Mouse (Mus musculus) gastrocnemius, postnatal 36 days (tissue): ENCODE measurements around the gene Shcbp1. TPM values are rescaled to one million over a fixed set of nuclear protein-coding genes. Genes with fewer than 3 reads are reported as not detected.
"Not testable (repeated sequence)": the region's sequence is repeated elsewhere in the genome, so short reads cannot be mapped to it uniquely, and the experiment has no call there.

ENCODE experiments used
- DNase-seq, 2 experiments: peaks; one replicate each; pipeline ENCODE4 v3.0.0; 2022
- intact Hi-C: fragments of 180-260 bp; cut with DNase I; formaldehyde crosslinking; loops from one replicate; pipeline ENCODE4 v1.15.1; 2025
- long read RNA-seq, 2 experiments: library from polyadenylated mRNA; stranded (forward); transcript quantifications; one replicate each; pipeline ENCODE4 v2.0.0; 2021
- total RNA-seq, 2 experiments: library from RNA; stranded (reverse); gene quantifications; 2 replicates each; pipeline ENCODE4 v1.2.3; 2021

Shcbp1 gene
- total RNA-seq, result under 1 TPM; 0.32 to 0.59 TPM
- long read RNA-seq, experiment 1, result 0 reads
- long read RNA-seq, experiment 2, result 0 reads

GRCm38 (mm10) chr8:4779254-4780055, at the start of gene Shcbp1:
Gene Shcbp1 (minus strand): TSS chr8:4779567.
- DNase-seq, result peak; percentile 83 to 85
- intact Hi-C loops, result loop anchor here (5.0 to 10.0 kb wide), 2 partner anchors 102 to 165 kb away; partner anchors contain the start of gene Zfp958

GRCm38 (mm10) chr8:4808831-4809230, 29.5 kb upstream of the Shcbp1 start:
- intact Hi-C loops, result no loop called here

GRCm38 (mm10) chr8:4800524-4801122, 21.3 kb upstream of the Shcbp1 start:
- intact Hi-C loops, result no loop called here
- no peak for DNase-seq

More at GRCm38 (mm10) chr8:4808831-4809230, 29.5 kb upstream of the Shcbp1 start:
- DNase-seq, result no peak

- DNase-seq, result no peak
- intact Hi-C loops, result loop anchor here (5.0 to 10.0 kb wide), 2 partner anchors 101 to 163 kb away; partner anchors contain the start of gene Zfp958
These were observed 1.1 kb downstream of the Shcbp1 start for GRCm38 (mm10) chr8:4778266-4778665.

GRCm38 (mm10) chr8:4764751-4765150, 14.6 kb downstream of the Shcbp1 start:
- intact Hi-C loops, result no loop called here
- DNase-seq, result no peak

GRCm38 (mm10) chr8:4753048-4753447, 26.3 kb downstream of the Shcbp1 start:
- no peak for DNase-seq
- intact Hi-C loops, result no loop called here

GRCm38 (mm10) chr8:4730942-4731341, 48.4 kb downstream of the Shcbp1 start:
- no peak for DNase-seq
- intact Hi-C loops, result no loop called here

- intact Hi-C loops, result no loop called here
- no peak for DNase-seq
These were observed 63.8 kb downstream of the Shcbp1 start for GRCm38 (mm10) chr8:4715546-4715945.

- not testable (repeated sequence) for DNase-seq
These were observed 71.0 kb downstream of the Shcbp1 start for GRCm38 (mm10) chr8:4708346-4708745.

GRCm38 (mm10) chr8:4707916-4708315, 71.5 kb downstream of the Shcbp1 start:
- intact Hi-C loops, DNase-seq: not testable (repeated sequence)

More at GRCm38 (mm10) chr8:4708346-4708745, 71.0 kb downstream of the Shcbp1 start:
- intact Hi-C loops, result not testable (repeated sequence)

GRCm38 (mm10) chr8:4691634-4692033, 87.7 kb downstream of the Shcbp1 start:
- no peak for DNase-seq
- intact Hi-C loops, result no loop called here

Other genes with a start within 250 kb of the Shcbp1 start
- 1 to 10 TPM; 6.9 to 9.4 TPM for gene Zfp958, start 166.4 kb downstream of the Shcbp1 start, total RNA-seq